Mouse (Mus musculus) kidney, embryonic 14.5 days (tissue): ENCODE measurements at regions not wholly inside any gene's neighbourhood (a gene's known extent, or its start where the extent isn't known, plus 50 kb on each side); places are given as distances from the start of the nearest gene placed in this dataset.

ENCODE experiments used
- ATAC-seq: fragments of 200-750 bp; cut with Nextera tagmentation; 2 replicates; pipeline ENCODE4 v1.8.0; 2017; ENCODE audit warnings: moderate number of reproducible peaks, mild to moderate bottlenecking, moderate TSS enrichment, moderate library complexity; ENCODE audit not compliant: low FRiP score, low TSS enrichment
- H3K27ac ChIP-seq: fragments of 300-500 bp; sonication (generic); 2 replicates; pipeline ENCODE4 v1.5.1; 2014; ENCODE audit warnings: low read depth, mild to moderate bottlenecking, low read length, moderate library complexity, mixed read lengths
- H3K27me3 ChIP-seq: fragments of 300-500 bp; sonication (generic); 2 replicates; pipeline ENCODE4 v1.6.1; 2014; ENCODE audit warnings: mild to moderate bottlenecking, low read length; ENCODE audit not compliant: control insufficient read depth, insufficient read depth
- H3K36me3 ChIP-seq: fragments of 300-500 bp; sonication (generic); 2 replicates; pipeline ENCODE4 v1.6.1; 2014; ENCODE audit warnings: low read length, mixed read lengths; ENCODE audit not compliant: control insufficient read depth, insufficient read depth
- H3K4me1 ChIP-seq: fragments of 300-500 bp; sonication (generic); 2 replicates; pipeline ENCODE4 v1.6.1; 2014; ENCODE audit warnings: low read length, mixed read lengths; ENCODE audit not compliant: control insufficient read depth, insufficient read depth
- H3K4me2 ChIP-seq: fragments of 300-500 bp; sonication (generic); replicated peaks from 2 replicates; pipeline ENCODE4 v1.6.1; 2014; ENCODE audit warnings: low read depth, mild to moderate bottlenecking, low read length
- H3K4me3 ChIP-seq: fragments of 300-500 bp; sonication (generic); 2 replicates; pipeline ENCODE4 v1.5.1; 2014; ENCODE audit warnings: mild to moderate bottlenecking, low read length
- H3K9ac ChIP-seq: fragments of 300-500 bp; sonication (generic); 2 replicates; pipeline ENCODE4 v1.6.1; 2014; ENCODE audit warnings: low read depth, mild to moderate bottlenecking, low read length, moderate library complexity
- H3K9me3 ChIP-seq: fragments of 300-500 bp; sonication (generic); 2 replicates; pipeline ENCODE4 v1.6.1; 2016; ENCODE audit warnings: low read length; ENCODE audit not compliant: control insufficient read depth
- WGBS: fragments of 180-500 bp; shearing (Covaris S2); extraction: QIAGEN DNeasy Blood & Tissue Kit; methylation state at CpG from one replicate; pipeline ENCODE4 v1.1.7; 2014; 5-methylcytosine and 5-hydroxymethylcytosine counted together

DNA sequence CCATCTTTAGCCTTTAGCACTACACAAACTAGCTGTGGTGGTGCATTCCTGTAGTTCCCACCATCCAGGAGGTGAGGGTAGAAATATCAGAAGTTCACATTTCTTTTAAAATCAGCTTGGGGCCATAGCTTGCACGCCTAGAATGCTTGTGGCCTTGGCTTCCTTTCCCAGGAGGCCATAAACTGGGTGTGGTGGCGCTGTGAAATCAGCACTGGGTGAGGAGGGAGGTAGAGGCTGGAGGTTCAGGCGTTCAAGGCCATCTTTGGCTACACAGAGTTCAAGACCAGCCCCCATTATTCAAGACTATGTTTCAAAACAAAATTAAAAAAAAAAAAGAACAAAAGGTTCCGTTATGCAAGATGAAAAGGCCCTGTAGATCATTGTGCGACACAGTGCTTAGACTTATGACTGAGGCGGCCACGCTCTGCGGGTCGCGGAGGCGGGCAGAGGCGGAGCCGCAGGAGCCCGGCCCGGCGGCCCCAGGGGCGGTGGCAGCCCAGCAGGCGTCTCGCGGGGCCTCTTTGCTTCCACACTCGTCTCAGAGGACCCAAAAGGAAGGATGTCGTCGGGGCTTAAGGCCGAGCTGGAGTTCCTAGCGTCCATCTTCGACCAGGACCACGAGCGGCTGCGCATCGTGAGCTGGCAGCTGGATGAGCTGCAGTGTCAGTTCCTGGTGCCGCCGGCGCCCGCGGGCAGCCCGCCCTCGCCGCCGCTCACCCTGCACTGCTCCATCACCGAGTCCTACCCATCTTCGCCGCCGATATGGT, 134.7 kb upstream of the Usp9x start:
- H3K27ac ChIP-seq: no peak overlapping the region
- H3K4me3 ChIP-seq: peak overlapping the region; percentile 42
- WGBS: 21% methylated on average over 42 of the region's 43 CpGs
- H3K4me2 ChIP-seq: peak overlapping the region; percentile 58
- H3K9me3 ChIP-seq: no peaks in the 10 kb centered on the region
- H3K9ac ChIP-seq: peak overlapping the region; percentile 52; the same call in 1 of the 2 replicates
- H3K27me3 ChIP-seq: 0 out of 2 replicates have a peak, but pooled peaks cover 3% of the 10 kb centered on the region
- peak; percentile 76 for ATAC-seq
- H3K4me1 ChIP-seq: no peaks in the 10 kb centered on the region
- H3K36me3 ChIP-seq: no peaks in the 10 kb centered on the region

DNA sequence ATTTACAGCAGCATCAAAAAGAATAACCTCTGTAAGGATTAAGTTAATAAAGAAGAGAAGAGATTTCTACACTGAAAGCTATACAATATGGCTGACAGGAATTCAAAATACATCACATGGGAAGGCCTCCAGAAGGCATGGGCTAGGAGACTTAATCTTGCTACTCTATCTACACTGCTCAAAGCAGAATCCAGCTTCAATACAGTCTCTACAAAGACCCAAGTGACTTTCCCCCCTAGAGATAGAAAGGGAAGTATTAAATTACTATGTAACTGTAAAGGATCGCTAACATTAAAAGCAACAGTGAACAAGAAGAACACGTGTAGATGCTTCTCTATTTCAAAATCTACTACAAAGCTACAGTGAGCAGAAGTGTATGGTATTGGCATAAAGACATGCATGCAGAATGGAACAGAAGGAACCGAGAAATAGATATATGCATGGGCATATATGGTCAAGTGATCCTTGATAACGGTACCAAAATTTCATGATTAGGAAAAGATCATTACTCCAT, 137.9 kb upstream of the Usp9x start:
- ATAC-seq: no peak
- no peak overlapping the region for H3K4me2 ChIP-seq
- no peak overlapping the region for H3K27ac ChIP-seq
- H3K36me3 ChIP-seq: no peaks in the 10 kb centered on the region
- H3K27me3 ChIP-seq: 0 out of 2 replicates have a peak, but pooled peaks cover 3% of the 10 kb centered on the region
- H3K9ac ChIP-seq: no peak overlapping the region
- no peaks in the 10 kb centered on the region for H3K4me1 ChIP-seq
- no peak overlapping the region for H3K4me3 ChIP-seq
- H3K9me3 ChIP-seq: no peaks in the 10 kb centered on the region
- 88% methylated on average over 4 of the region's 4 CpGs for WGBS

DNA sequence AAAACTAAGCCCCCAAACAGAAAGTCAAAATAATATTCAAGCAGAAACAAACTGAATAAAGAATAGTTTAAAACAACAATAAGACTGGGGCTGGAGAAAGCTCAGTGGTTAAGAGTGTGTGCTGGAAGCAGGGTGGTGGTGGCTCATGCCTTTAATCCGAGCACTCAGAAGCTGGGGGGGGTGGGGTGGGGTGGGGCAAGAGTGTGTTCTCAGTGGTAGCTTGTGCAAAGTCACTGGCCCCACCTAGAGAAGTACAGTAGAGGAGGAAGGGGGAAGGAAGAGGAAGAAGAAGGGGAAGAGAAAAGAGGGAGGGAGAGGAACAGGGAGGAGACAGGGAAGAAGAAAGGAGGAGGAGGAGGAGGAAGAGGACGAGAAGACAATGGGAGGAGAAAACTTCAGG, 141.1 kb upstream of the Usp9x start:
- no peaks in the 10 kb centered on the region for H3K4me1 ChIP-seq
- H3K9ac ChIP-seq: no peak overlapping the region
- no peak overlapping the region for H3K4me2 ChIP-seq
- no peaks in the 10 kb centered on the region for H3K9me3 ChIP-seq
- ATAC-seq: no peak
- no peaks in the 10 kb centered on the region for H3K36me3 ChIP-seq
- H3K27me3 ChIP-seq: no peaks in the 10 kb centered on the region
- no peak overlapping the region for H3K27ac ChIP-seq
- 68% methylated on average over 2 of the region's 2 CpGs for WGBS
- no peak overlapping the region for H3K4me3 ChIP-seq

DNA sequence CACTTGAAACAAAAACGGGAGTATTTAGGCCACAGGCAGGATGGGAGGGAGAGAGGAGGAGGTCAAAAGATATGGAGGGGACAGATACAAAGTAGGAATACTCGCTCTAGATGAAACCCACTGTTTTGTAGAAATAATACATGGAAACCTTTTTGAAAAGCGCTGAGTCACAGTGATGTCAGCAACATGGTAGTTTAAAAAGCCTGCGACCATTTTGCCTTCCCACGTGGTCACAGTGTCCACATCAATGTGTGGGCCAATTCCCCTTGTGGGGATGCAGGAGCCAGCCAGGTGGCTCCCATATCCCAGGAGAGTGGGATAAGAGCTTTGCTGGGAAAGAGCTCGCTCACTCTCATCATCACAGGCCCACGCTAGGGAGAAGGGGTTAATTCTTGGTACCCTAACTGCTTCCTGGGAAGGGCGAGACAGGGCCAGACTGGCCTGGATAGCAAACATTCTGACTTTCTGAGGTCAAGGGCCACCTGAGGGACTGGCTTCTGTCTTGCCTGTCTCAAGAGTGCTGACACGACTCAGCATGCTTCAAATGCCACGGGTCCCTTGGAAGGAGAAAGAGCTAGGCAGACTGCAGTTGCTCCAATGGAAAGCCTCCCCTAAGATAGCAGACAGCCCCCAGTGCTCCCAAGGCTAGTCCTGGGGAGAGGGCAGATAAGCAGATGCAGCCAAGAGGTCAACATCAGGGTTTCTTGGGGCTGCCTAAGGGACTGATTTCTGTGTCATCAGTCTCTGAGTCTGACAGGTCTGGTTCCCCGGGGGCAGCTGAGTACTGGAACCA, 143.3 kb upstream of the Usp9x start:
- no peak overlapping the region for H3K4me2 ChIP-seq
- no peak overlapping the region for H3K9ac ChIP-seq
- H3K4me1 ChIP-seq: no peaks in the 10 kb centered on the region
- no peak overlapping the region for H3K27ac ChIP-seq
- no peak overlapping the region for H3K4me3 ChIP-seq
- 59% methylated on average over 11 of the region's 11 CpGs for WGBS
- H3K36me3 ChIP-seq: no peaks in the 10 kb centered on the region
- no peaks in the 10 kb centered on the region for H3K9me3 ChIP-seq
- no peak for ATAC-seq
- 0 out of 2 replicates have a peak, but pooled peaks cover 3% of the 10 kb centered on the region for H3K27me3 ChIP-seq

DNA sequence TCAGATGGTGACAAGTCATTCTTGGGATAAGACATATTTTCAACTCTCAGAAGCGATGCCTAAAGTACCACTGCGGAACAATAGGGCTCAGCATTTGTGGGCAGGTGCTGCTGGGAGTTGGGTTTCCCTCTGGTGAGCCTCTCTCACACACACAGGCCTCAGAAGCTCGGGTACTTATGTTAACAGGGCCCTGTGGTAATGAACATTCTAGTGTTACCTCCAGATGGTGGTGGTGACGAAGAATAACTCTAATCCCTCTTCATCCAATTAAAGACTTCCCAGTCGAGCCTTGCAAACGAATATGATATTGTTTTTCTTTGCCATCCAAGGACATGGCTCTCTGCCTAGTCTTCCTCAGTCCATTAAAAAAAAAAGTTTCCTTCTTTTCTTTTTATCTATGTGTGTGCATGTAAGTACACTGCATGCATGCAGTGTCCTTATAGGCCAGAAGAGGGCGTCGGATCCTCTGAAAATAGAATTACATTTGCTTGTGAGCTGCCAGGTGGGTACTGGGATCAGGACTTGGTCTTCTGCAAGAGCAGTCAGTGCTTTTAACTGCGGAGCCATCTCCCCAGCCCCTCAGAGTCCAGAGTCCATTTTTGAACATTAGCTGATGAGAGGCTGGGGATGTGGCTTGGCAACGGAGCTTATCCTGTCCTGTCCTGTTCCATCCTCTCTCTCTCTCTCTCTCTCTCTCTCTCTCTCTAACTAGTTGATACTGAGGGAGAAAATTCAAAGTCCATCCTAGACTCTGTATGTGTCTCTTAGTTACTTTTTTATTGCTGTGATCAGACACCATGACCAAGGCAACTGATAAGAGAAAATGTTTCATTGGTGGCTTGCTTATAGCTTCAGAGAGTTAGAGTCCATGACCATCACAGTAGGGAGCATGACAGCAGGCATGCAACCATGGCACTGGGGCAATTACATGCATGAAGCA, 146.3 kb upstream of the Usp9x start:
- Histone ChIP-seq H3K27me3 (0 out of 2 replicates have a peak, but pooled peaks cover 3% of the 10 kb centered on the region), H3K4me1 (no peaks in the 10 kb centered on the region), H3K4me2 (no peak overlapping the region), H3K4me3 (no peak overlapping the region), H3K9ac (no peak overlapping the region), H3K27ac (no peak overlapping the region), H3K36me3 (no peaks in the 10 kb centered on the region), H3K9me3 (no peaks in the 10 kb centered on the region)
- WGBS: 71% methylated on average over 10 of the region's 10 CpGs
- ATAC-seq: no peak

DNA sequence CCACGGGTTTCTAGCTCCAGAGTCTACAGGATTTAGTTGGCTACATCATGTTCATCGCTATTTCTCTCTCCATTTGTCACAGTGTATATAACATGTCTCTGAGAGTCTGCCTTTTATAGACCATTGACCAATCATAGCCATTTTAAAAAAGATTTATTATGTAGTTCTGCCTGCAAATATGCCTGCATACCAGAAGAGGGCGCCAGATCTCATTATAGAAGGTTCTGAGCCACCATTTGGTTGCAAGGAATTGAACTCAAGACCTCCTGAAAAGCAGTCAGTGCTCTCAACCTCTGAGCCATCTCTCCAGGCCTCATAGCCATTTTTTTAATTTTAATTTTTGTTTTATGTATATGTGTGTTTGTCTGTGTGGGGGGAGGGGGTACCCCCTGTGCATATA, 151.7 kb upstream of the Usp9x start:
- 26% methylated on average over 3 of the region's 3 CpGs for WGBS
- no peak for ATAC-seq
- H3K27ac ChIP-seq: no peak overlapping the region
- no peaks in the 10 kb centered on the region for H3K4me1 ChIP-seq
- no peak overlapping the region for H3K4me3 ChIP-seq
- H3K9me3 ChIP-seq: no peaks in the 10 kb centered on the region
- H3K36me3 ChIP-seq: no peaks in the 10 kb centered on the region
- H3K9ac ChIP-seq: no peak overlapping the region
- 0 out of 2 replicates have a peak, but pooled peaks cover 3% of the 10 kb centered on the region for H3K27me3 ChIP-seq
- no peak overlapping the region for H3K4me2 ChIP-seq

DNA sequence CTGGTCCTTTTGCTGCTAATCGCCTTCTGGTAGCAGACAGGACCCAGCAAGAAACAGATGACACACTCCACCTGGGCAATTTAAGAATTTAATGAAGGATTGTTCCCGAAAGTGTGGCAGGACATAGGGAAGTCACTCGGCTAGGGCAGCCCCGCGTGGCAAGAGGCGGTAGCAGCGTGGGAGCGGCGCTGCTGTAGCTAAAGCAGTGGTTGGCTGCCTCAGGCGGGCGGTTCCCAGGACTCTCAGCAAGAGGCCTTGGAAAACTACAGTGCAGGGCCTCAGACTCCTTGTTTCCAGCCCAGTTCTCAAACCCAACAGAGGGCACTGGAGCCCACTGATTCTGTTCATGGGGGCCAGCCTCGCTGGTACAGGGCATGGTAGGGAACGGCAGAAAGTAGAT, 154.2 kb upstream of the Usp9x start:
- no peak overlapping the region; the same call in 1 of the 2 replicates for H3K4me3 ChIP-seq
- H3K27ac ChIP-seq: no peak overlapping the region
- peak; percentile 66; the same call in 1 of the 2 replicates for ATAC-seq
- H3K9me3 ChIP-seq: no peaks in the 10 kb centered on the region
- H3K36me3 ChIP-seq: no peaks in the 10 kb centered on the region
- H3K9ac ChIP-seq: no peak overlapping the region
- no peaks in the 10 kb centered on the region for H3K27me3 ChIP-seq
- H3K4me2 ChIP-seq: peak overlapping the region; percentile 27
- no peaks in the 10 kb centered on the region for H3K4me1 ChIP-seq
- 32% methylated on average over 13 of the region's 13 CpGs for WGBS

DNA sequence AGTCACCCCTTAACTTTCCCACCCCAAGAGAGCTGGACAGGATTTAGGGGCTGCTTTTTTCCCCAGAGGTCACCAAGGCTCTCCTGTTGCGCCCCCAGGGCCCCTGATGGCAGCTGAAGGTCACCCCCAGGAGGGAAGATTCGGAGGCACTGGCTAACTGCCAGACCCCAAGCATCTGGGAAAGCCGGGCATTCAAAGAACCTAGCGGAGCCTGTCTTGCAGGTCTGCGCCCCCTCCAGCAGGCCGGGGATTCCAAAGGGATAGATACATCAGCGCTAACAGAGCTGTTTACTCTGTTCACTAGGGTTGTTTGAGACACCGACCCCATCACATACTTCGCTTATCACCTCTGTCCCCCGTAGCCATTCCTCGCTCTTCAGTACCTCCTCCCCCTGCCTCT, 154.6 kb upstream of the Usp9x start:
- H3K36me3 ChIP-seq: no peaks in the 10 kb centered on the region
- peak; percentile 32; the same call in 1 of the 2 replicates for ATAC-seq
- H3K9ac ChIP-seq: no peak overlapping the region
- WGBS: 34% methylated on average over 11 of the region's 11 CpGs
- H3K27ac ChIP-seq: no peak overlapping the region
- H3K4me2 ChIP-seq: peak overlapping the region; percentile 27
- no peaks in the 10 kb centered on the region for H3K9me3 ChIP-seq
- H3K4me1 ChIP-seq: no peaks in the 10 kb centered on the region
- no peaks in the 10 kb centered on the region for H3K27me3 ChIP-seq
- no peak overlapping the region; the same call in 1 of the 2 replicates for H3K4me3 ChIP-seq
